Mouse (Mus musculus): ENCODE results near the gene Fate1. TPM values are rescaled to one million over a fixed set of nuclear protein-coding genes. Genes with fewer than 3 reads are reported as not detected.

The Fate1 gene
- 0.25 and 0.61 TPM in 2 replicates for polyA plus RNA-seq (2012; rRNA removed)
- polyA plus RNA-seq (2014; fragmentation: Nextera tagmentation; extraction: Ambion mirVana), result not detected in 2 replicates

DNA sequence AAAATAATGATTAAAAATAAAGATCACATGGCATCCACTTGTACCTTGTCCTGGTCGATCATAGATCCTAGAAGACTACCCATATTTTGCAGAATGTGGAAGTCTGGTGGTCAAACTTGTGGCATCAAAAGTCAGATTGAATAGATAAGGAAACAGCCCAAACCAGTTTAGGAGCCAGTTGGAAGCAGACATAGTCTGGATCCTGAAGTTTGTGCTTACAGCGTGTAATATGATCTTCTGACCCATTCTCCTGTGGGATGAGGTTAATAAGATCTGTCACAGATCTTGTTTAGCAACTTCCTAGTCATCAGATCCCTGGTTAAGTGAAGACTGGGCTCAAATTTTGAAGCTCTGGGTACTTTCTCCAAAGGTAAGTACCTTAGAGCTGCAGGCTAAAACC, at the start of gene Fate1:
Gene Fate1, plus strand, starts transcription at position 301 of the 400 bp plus-strand sequence.
- no peaks in the 10 kb centered on the region for H3K36me3 ChIP-seq (ENCODE audit: control insufficient read depth, insufficient read depth, low read length)
- DNase-seq (ENCODE audit: low spot score) (no peak), ATAC-seq (ENCODE audit: low FRiP score, low read depth) (no peak)
- no peak within 1 kb of the TSS for H3K27ac ChIP-seq (replicated peaks; ENCODE audit: low read depth, low read length)
- no peaks in the 10 kb centered on the region for H3K27me3 ChIP-seq (ENCODE audit: control insufficient read depth, insufficient read depth, low read length)
- no peaks in the 10 kb centered on the region for H3K9me3 ChIP-seq (ENCODE audit: control insufficient read depth, low read length)
- WGBS, result 70% methylated on average over 2 of the region's 2 CpGs
- no peak within 1 kb of the TSS for H3K4me3 ChIP-seq (replicated peaks; ENCODE audit: low read length)
- no peaks in the 10 kb centered on the region for H3K4me1 ChIP-seq (ENCODE audit: control insufficient read depth, insufficient read depth, low read length)
- H3K4me2 ChIP-seq (replicated peaks; ENCODE audit: low read depth, low read length, severe bottlenecking), result no peak within 1 kb of the TSS
- TF ChIP-seq POLR2A (IDR thresholded peaks at IDR 0.05; ENCODE audit: borderline replicate concordance, extremely low read depth, insufficient read depth, insufficient read length), result no peak
- no peak within 1 kb of the TSS for H3K9ac ChIP-seq (ENCODE audit: low read depth, low read length, severe bottlenecking)

DNA sequence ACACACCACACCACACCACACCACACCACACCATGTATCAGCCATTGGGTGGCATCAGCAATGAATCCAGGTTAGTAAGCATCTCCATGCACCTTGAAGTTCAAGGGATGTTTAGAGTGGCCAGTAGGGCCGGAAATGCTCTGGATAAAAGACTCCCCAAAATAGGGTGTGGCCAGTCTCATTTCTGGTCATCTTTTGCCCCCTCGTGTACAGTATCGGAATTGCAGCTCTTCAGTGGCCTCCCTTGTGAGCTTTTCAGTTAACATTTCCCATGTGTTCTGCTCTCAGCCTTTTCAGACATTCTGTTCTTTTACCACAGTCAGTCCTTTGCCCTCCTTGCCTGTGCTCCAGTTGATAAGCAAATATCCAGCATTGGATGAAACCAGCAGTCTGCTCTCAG, 26.2 kb upstream of the Fate1 start:
- H3K9me3 ChIP-seq (ENCODE audit: control insufficient read depth, low read length), result no peaks in the 10 kb centered on the region
- H3K4me2 ChIP-seq (replicated peaks; ENCODE audit: low read depth, low read length, severe bottlenecking), result no peak overlapping the region
- 27% methylated on average over 3 of the region's 3 CpGs for WGBS

DNA sequence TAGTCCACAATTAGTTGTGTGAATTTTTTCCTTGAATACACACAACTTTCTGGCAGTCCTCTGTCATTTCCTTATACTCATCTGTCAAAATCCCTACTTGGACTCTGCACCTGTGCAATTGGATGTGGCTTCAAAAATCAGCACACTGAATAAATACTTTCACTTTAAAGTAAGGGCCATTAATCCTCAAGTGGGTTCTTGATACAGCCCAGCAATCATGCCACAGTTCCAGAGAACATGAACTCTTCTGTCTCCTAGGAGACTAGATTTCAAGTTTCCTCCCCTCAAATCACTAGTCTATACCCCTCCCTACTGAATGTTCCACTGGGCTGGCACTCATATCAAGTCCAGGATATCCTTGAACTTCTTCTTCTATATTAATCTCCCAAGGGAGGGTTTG, 14.4 kb upstream of the Fate1 start:
- H3K36me3 ChIP-seq (ENCODE audit: control insufficient read depth, insufficient read depth, low read length), result no peaks in the 10 kb centered on the region
- TF ChIP-seq POLR2A (IDR thresholded peaks at IDR 0.05; ENCODE audit: borderline replicate concordance, extremely low read depth, insufficient read depth, insufficient read length), result no peak

More for the DNA sequence above, 26.2 kb upstream of the Fate1 start:
- ATAC-seq (ENCODE audit: low FRiP score, low read depth) (no peak), DNase-seq (ENCODE audit: low spot score) (peak; percentile 4)
- no peak overlapping the region for H3K27ac ChIP-seq (replicated peaks; ENCODE audit: low read depth, low read length)
- no peaks in the 10 kb centered on the region for H3K4me1 ChIP-seq (ENCODE audit: control insufficient read depth, insufficient read depth, low read length)
- no peak overlapping the region for H3K4me3 ChIP-seq (replicated peaks; ENCODE audit: low read length)
- H3K27me3 ChIP-seq (ENCODE audit: control insufficient read depth, insufficient read depth, low read length), result no peaks in the 10 kb centered on the region
- H3K36me3 ChIP-seq (ENCODE audit: control insufficient read depth, insufficient read depth, low read length), result no peaks in the 10 kb centered on the region
- no peak for TF ChIP-seq POLR2A (IDR thresholded peaks at IDR 0.05; ENCODE audit: borderline replicate concordance, extremely low read depth, insufficient read depth, insufficient read length)
- no peak overlapping the region for H3K9ac ChIP-seq (ENCODE audit: low read depth, low read length, severe bottlenecking)

DNA sequence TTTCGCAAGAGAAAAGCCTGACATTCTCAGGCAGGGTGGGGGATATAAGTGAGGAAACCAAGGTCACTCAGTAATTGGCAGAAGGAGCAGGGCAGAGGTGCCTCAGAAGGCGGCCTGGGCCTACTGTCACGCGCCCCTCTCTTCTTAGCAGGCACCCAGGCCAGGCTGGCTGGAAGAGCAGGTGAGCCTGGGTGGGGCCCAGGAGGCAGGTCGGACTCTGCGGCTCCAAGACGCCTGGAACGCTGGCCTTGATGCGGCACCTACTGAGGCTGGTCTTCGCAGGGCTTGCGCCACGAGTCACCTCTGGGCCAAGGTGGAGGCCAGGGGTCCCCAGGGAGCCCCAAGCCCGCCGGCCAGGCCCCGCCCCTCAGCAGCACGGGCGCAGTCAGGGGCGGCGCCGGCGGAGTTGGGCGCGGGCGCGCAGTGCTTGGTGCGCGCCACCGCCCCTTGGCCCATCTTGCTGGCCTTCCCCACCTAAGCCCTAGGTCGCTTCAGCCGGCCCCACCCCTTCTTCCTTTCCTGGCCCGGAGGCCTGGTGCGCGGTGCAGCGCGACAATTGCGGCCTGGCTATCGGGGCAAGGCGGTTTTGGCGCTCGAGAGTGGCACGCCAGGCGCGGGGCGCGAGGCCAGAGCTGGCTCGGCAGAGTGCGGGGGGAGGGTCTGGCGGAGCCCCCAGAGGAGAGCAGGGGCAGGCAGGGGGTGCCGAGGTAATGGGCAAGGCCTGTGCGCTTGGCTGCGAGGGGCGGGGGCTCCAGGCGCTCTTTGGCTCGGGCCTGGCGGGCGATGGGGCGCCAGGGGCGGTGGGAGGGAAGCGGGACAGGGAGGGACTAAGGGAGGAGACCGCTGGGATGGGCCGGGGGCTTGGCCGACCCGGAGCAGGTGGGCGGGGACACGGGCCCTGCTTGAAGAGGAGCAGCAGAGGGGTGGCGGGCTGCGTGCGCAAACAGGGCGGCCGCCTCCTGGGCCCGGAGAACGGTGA, 10.4 kb upstream of the Fate1 start, which contains the start of gene Prrg3:
Gene Prrg3, plus strand, starts transcription at position 552 of the 979 bp plus-strand sequence.
- Histone ChIP-seq H3K4me1 (ENCODE audit: control insufficient read depth, insufficient read depth, low read length) (no peaks in the 10 kb centered on the region), H3K36me3 (ENCODE audit: control insufficient read depth, insufficient read depth, low read length) (no peaks in the 10 kb centered on the region), H3K4me2 (replicated peaks; ENCODE audit: low read depth, low read length, severe bottlenecking) (peak within 1 kb of the TSS; percentile 50), H3K27me3 (ENCODE audit: control insufficient read depth, insufficient read depth, low read length) (no peaks in the 10 kb centered on the region), H3K4me3 (replicated peaks; ENCODE audit: low read length) (peak within 1 kb of the TSS; percentile 48), H3K9ac (ENCODE audit: low read depth, low read length, severe bottlenecking) (peak within 1 kb of the TSS; percentile 70), H3K27ac (replicated peaks; ENCODE audit: low read depth, low read length) (no peak within 1 kb of the TSS), H3K9me3 (ENCODE audit: control insufficient read depth, low read length) (no peaks in the 10 kb centered on the region)
- peak; percentile 68 for DNase-seq (ENCODE audit: low spot score)
- no peak for TF ChIP-seq POLR2A (IDR thresholded peaks at IDR 0.05; ENCODE audit: borderline replicate concordance, extremely low read depth, insufficient read depth, insufficient read length)
- ATAC-seq (ENCODE audit: low FRiP score, low read depth), result peak; percentile 92
- 28% methylated on average over 46 of the region's 72 CpGs for WGBS

More for the DNA sequence above, 14.4 kb upstream of the Fate1 start:
- Histone ChIP-seq H3K4me1 (ENCODE audit: control insufficient read depth, insufficient read depth, low read length) (no peaks in the 10 kb centered on the region), H3K27ac (replicated peaks; ENCODE audit: low read depth, low read length) (no peak overlapping the region), H3K4me3 (replicated peaks; ENCODE audit: low read length) (no peak overlapping the region), H3K4me2 (replicated peaks; ENCODE audit: low read depth, low read length, severe bottlenecking) (no peak overlapping the region), H3K9ac (ENCODE audit: low read depth, low read length, severe bottlenecking) (no peak overlapping the region), H3K9me3 (ENCODE audit: control insufficient read depth, low read length) (no peaks in the 10 kb centered on the region), H3K27me3 (ENCODE audit: control insufficient read depth, insufficient read depth, low read length) (no peaks in the 10 kb centered on the region)
- DNase-seq (ENCODE audit: low spot score) (no peak), ATAC-seq (ENCODE audit: low FRiP score, low read depth) (no peak)

DNA sequence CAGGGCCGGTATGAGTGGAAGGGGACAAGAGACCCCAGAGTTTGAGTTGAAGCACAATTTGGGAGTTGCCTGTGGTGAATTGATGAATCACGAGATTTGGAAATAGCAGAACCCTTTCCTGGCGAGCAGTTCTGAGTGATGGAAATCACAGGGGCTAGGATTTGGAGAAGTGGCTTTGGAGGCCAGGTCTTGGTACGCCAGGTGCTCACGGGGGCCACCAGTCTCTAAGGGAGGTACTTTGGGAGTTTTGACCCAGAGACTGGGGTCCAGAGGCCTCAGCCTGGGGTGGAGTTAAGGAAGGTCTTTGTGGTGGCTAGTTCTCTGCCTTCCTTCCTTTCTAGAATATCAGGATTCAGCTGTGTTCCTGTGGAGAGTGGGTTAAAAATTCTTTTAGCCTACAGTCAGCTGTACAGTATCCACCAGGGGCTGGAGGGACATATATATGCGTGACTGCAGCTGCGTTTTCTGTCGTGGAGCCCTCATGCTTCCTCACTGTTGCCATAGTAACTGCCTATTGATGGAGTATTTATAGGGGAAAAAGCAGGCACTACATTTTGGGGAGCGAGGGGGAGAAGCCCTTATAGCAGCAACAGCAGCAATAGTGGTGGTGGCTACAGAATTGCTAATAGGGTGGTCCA, 9.4 kb upstream of the Fate1 start:
- peak overlapping the region; percentile 48 for H3K4me3 ChIP-seq (replicated peaks; ENCODE audit: low read length)
- peak overlapping the region; percentile 70 for H3K9ac ChIP-seq (ENCODE audit: low read depth, low read length, severe bottlenecking)
- DNase-seq (ENCODE audit: low spot score) (peak; percentile 5), ATAC-seq (ENCODE audit: low FRiP score, low read depth) (peak; percentile 17)
- no peak for TF ChIP-seq POLR2A (IDR thresholded peaks at IDR 0.05; ENCODE audit: borderline replicate concordance, extremely low read depth, insufficient read depth, insufficient read length)
- H3K27ac ChIP-seq (replicated peaks; ENCODE audit: low read depth, low read length), result no peak overlapping the region
- no peaks in the 10 kb centered on the region for H3K4me1 ChIP-seq (ENCODE audit: control insufficient read depth, insufficient read depth, low read length)
- no peaks in the 10 kb centered on the region for H3K27me3 ChIP-seq (ENCODE audit: control insufficient read depth, insufficient read depth, low read length)
- WGBS, result 36% methylated on average over 9 of the region's 9 CpGs
- no peaks in the 10 kb centered on the region for H3K9me3 ChIP-seq (ENCODE audit: control insufficient read depth, low read length)
- no peaks in the 10 kb centered on the region for H3K36me3 ChIP-seq (ENCODE audit: control insufficient read depth, insufficient read depth, low read length)
- peak overlapping the region; percentile 50 for H3K4me2 ChIP-seq (replicated peaks; ENCODE audit: low read depth, low read length, severe bottlenecking)

Data from limb, embryonic 14.5 days (tissue).